Mouse (Mus musculus) forebrain, embryonic 15.5 days (tissue): Measurements from ENCODE around the gene Oscp1. TPM values are rescaled to one million over a fixed set of nuclear protein-coding genes. Genes with fewer than 3 reads are reported as not detected.

ENCODE experiments used
- ATAC-seq: fragments of 200-750 bp; cut with Nextera tagmentation; replicated peaks from 2 replicates; pipeline ENCODE4 v1.8.0; 2017; ENCODE audit warnings: mild to moderate bottlenecking, moderate TSS enrichment, moderate library complexity
- H3K27ac ChIP-seq: fragments of 300-500 bp; sonication (generic); replicated peaks from 2 replicates; pipeline ENCODE4 v1.5.1; 2015; ENCODE audit warnings: mild to moderate bottlenecking, inconsistent platforms
- H3K27me3 ChIP-seq: fragments of 300-500 bp; sonication (generic); 2 replicates; pipeline ENCODE4 v1.6.1; 2015; ENCODE audit warnings: inconsistent platforms
- H3K36me3 ChIP-seq: fragments of 300-500 bp; sonication (generic); 2 replicates; pipeline ENCODE4 v1.6.1; 2015; ENCODE audit warnings: mild to moderate bottlenecking, inconsistent platforms
- H3K4me1 ChIP-seq: fragments of 300-500 bp; sonication (generic); 2 replicates; pipeline ENCODE4 v1.6.1; 2015; ENCODE audit warnings: inconsistent platforms
- H3K4me2 ChIP-seq: fragments of 300-500 bp; sonication (generic); replicated peaks from 2 replicates; pipeline ENCODE4 v1.6.1; 2015; ENCODE audit warnings: mild to moderate bottlenecking, inconsistent platforms
- H3K4me3 ChIP-seq: fragments of 300-500 bp; sonication (generic); 2 replicates; pipeline ENCODE4 v1.5.1; 2015; ENCODE audit warnings: mild to moderate bottlenecking, inconsistent platforms
- H3K9ac ChIP-seq: fragments of 300-500 bp; sonication (generic); replicated peaks from 2 replicates; pipeline ENCODE4 v1.6.1; 2015; ENCODE audit warnings: mild to moderate bottlenecking, inconsistent platforms
- H3K9me3 ChIP-seq: fragments of 300-500 bp; sonication (generic); 2 replicates; pipeline ENCODE4 v1.6.1; 2016; ENCODE audit warnings: inconsistent platforms
- WGBS: fragments of 180-500 bp; shearing (Covaris S2); methylation state at CpG from one replicate; pipeline ENCODE4 v1.1.7; 2015; ENCODE audit warnings: mixed read lengths; 5-methylcytosine and 5-hydroxymethylcytosine counted together
- polyA plus RNA-seq: library from polyadenylated mRNA; unstranded; fragments of >200 nt; fragmentation: Nextera tagmentation; extraction: Ambion mirVana; gene quantifications from 2 replicates; pipeline ENCODE4 v1.2.1, GENCODE M21; 2015

Gene Oscp1
- polyA plus RNA-seq, 1 experiment from 2014 or later = 35.3 TPM

DNA sequence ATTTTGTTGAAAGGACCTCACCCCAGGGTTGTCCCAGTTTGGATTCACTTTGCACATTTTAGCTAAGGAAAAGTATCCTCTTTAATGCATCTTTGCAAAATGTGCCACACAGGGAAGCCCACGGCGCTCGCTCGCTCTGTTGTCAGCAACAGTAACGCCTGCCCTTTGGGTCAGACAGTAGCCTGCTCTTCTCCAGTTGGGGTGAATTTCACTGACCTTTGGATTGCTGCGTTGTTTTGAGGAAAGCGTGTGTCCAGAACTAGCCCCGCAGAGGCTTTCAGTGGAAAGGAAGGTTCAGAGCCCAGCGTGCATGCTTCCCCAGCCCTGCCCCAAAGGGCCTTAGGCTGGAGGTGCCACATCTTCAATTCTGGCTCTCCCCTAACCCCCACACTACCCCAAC lies 57.0 kb downstream of the Oscp1 start:
- H3K9me3 ChIP-seq = no peaks in the 10 kb centered on the region
- H3K4me3 ChIP-seq = no peak overlapping the region
- 91% methylated on average over 9 of the region's 9 CpGs for WGBS
- peaks cover 30% of the 10 kb centered on the region for H3K4me1 ChIP-seq
- H3K36me3 ChIP-seq = 0 out of 2 replicates have a peak, but pooled peaks cover 2% of the 10 kb centered on the region
- no peak overlapping the region for H3K4me2 ChIP-seq
- no peak overlapping the region for H3K27ac ChIP-seq
- H3K9ac ChIP-seq = no peak overlapping the region
- ATAC-seq = no peak
- H3K27me3 ChIP-seq = no peaks in the 10 kb centered on the region

DNA sequence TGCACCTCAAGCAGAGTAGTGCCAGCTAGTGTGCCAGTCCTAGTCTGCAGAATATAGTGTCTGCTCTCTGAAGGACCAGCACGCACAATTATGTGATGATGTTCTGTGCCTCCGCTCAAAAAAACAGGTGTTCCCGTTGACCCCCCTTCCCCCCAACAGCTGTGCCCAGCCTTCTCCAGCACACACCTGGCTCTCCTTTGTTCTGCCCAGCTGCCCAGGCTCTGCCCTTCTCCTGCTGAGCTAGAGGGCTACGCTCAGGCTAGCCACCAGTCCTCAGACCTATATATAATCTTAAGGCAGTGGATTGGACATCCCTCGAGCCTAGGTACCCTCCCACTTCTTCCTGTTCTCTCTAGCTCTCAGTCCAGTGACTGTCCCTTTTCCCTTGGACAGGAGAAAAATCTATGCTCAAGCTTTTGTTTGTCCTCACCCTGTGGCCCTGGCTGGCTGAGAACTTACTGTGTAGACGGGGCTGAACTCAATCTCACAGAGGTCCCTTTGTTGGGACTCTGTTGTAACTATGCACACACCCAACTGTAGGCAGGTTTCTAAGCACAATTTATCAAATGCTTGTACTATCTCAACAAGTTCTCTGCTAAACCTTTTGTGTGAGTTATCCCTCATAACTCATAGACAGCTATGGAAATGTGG lies 57.6 kb downstream of the Oscp1 start:
- WGBS = 73% methylated on average over 6 of the region's 6 CpGs
- no peak overlapping the region for H3K27ac ChIP-seq

GRCm38 (mm10) chr4:126117116-126117515 lies 58.8 kb downstream of the Oscp1 start:
- H3K36me3 ChIP-seq = peaks cover 8% of the 10 kb centered on the region; the same call in 1 of the 2 replicates
- no peak for ATAC-seq
- H3K4me3 ChIP-seq = no peak overlapping the region
- 74% methylated on average over 8 of the region's 8 CpGs for WGBS
- H3K9me3 ChIP-seq = no peaks in the 10 kb centered on the region
- H3K4me2 ChIP-seq = no peak overlapping the region
- H3K9ac ChIP-seq = no peak overlapping the region
- 0 out of 2 replicates have a peak overlapping the region, but pooled peaks have one; percentile 81 for H3K27ac ChIP-seq
- no peaks in the 10 kb centered on the region for H3K27me3 ChIP-seq
- peaks cover 21% of the 10 kb centered on the region for H3K4me1 ChIP-seq

More for the DNA sequence above, 57.6 kb downstream of the Oscp1 start:
- Histone ChIP-seq H3K9ac (no peak overlapping the region), H3K4me1 (peaks cover 24% of the 10 kb centered on the region), H3K36me3 (peaks cover 3% of the 10 kb centered on the region; the same call in 1 of the 2 replicates), H3K4me2 (no peak overlapping the region), H3K27me3 (no peaks in the 10 kb centered on the region), H3K4me3 (no peak overlapping the region), H3K9me3 (no peaks in the 10 kb centered on the region)
- ATAC-seq = no peak

DNA sequence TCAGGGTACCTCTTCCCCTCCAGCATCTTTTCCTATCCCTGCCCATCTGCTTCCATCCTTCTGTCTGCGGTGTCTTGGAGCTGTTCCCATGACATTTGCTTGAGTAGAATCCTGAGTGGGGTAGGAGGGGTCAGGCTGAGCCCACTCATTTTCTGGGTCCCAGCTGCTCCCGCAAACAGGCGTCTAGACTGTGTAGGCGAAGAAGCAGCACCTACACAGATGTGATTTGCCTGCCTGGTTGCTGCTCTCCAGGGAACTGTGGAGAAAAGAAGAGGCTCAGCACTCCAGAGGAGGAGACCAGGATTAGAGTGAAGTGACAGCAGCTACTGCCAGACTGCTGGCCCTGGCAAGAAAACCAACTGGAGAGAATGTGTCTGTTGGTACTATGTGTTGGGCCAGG lies 60.3 kb downstream of the Oscp1 start:
- Histone ChIP-seq H3K4me3 (no peak overlapping the region), H3K9ac (no peak overlapping the region), H3K27me3 (no peaks in the 10 kb centered on the region), H3K4me1 (peaks cover 20% of the 10 kb centered on the region; the same call in 1 of the 2 replicates), H3K9me3 (no peaks in the 10 kb centered on the region), H3K4me2 (no peak overlapping the region), H3K27ac (peak overlapping the region; percentile 81), H3K36me3 (peaks cover 8% of the 10 kb centered on the region; the same call in 1 of the 2 replicates)
- ATAC-seq = peak; percentile 26; the same call in 1 of the 2 replicates
- WGBS = 56% methylated on average over 4 of the region's 4 CpGs

DNA sequence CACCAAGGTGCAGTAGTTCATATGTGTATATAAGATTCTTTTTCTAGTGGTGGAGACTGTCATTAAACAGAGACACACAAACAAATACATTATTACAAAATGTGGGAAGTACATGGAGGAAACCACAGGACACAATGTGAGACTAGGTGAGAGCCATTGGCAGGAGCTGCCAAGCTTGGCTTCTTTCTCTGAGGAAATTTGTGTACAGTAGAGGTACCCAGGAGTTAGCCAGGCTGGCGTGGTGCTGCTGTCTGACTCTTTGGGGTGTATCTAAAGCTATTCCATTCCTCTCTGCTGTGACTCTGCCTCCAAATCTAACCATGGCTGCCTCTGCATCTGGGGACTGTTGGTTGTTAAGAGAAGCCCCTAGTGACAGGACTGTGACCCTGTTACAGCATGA lies 60.7 kb downstream of the Oscp1 start:
- Histone ChIP-seq H3K4me3 (no peak overlapping the region), H3K27me3 (no peaks in the 10 kb centered on the region), H3K36me3 (peaks cover 8% of the 10 kb centered on the region; the same call in 1 of the 2 replicates), H3K4me2 (no peak overlapping the region), H3K4me1 (peaks cover 21% of the 10 kb centered on the region; the same call in 1 of the 2 replicates), H3K27ac (peak overlapping the region; percentile 81), H3K9ac (no peak overlapping the region), H3K9me3 (no peaks in the 10 kb centered on the region)
- 75% methylated on average over 1 of the region's 1 CpGs for WGBS
- no peak for ATAC-seq

DNA sequence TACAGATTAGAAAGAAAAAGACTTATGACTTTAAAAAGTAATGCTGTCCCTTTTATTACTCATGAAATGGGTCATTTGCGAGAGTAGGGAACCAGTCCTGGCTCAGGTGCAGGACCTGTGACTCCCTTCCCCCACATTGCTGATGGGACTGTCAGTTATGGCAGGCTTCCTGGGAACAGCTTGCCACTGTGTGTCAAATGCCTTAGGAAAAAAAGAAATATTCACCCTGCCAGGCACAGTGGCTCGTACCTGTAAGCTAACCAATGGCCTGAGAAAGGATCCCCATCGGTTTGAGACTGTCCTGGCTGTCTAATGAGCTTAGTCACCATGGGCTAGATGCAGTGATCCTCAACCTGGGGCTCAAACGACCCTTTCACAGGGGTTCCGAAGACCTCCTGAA lies 61.7 kb downstream of the Oscp1 start:
- Histone ChIP-seq H3K4me2 (no peak overlapping the region), H3K4me3 (no peak overlapping the region), H3K27ac (no peak overlapping the region), H3K9me3 (no peaks in the 10 kb centered on the region), H3K27me3 (no peaks in the 10 kb centered on the region), H3K4me1 (peaks cover 21% of the 10 kb centered on the region; the same call in 1 of the 2 replicates), H3K36me3 (peaks cover 13% of the 10 kb centered on the region), H3K9ac (no peak overlapping the region)
- 77% methylated on average over 5 of the region's 5 CpGs for WGBS
- no peak for ATAC-seq

DNA sequence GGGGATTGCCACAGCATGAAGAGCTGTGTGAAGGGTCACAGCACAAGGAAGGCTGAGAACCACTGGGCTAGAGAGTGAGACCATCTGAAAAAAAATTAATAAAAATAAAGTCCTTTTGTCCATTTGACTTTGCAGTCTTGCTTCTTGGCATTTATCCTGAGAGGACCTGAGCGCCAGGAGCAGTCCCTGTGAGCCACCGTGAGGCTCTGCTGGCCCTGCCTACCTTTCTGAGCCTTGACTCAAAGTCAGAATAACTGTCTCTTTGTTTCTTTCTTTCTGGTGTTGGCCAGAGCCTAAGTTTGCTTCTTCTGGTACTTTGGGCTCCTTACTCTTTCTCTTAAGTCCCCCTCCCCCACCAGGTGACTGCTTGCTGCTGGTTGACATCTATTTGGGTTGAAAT lies 62.1 kb downstream of the Oscp1 start:
- H3K4me3 ChIP-seq = no peak overlapping the region
- H3K9me3 ChIP-seq = no peaks in the 10 kb centered on the region
- H3K9ac ChIP-seq = no peak overlapping the region
- no peaks in the 10 kb centered on the region for H3K27me3 ChIP-seq
- no peak overlapping the region for H3K4me2 ChIP-seq
- no peak for ATAC-seq
- H3K27ac ChIP-seq = no peak overlapping the region
- peaks cover 18% of the 10 kb centered on the region for H3K36me3 ChIP-seq
- H3K4me1 ChIP-seq = peaks cover 21% of the 10 kb centered on the region; the same call in 1 of the 2 replicates
- WGBS = 87% methylated on average over 2 of the region's 2 CpGs

GRCm38 (mm10) chr4:126123309-126124040 lies 65.1 kb downstream of the Oscp1 start:
- Histone ChIP-seq H3K9ac (no peak overlapping the region), H3K27me3 (no peaks in the 10 kb centered on the region), H3K4me3 (no peak overlapping the region), H3K4me2 (no peak overlapping the region), H3K27ac (no peak overlapping the region), H3K36me3 (peaks cover 35% of the 10 kb centered on the region), H3K9me3 (no peaks in the 10 kb centered on the region), H3K4me1 (peaks cover 11% of the 10 kb centered on the region; the same call in 1 of the 2 replicates)
- WGBS = 72% methylated on average over 10 of the region's 10 CpGs
- no peak for ATAC-seq

DNA sequence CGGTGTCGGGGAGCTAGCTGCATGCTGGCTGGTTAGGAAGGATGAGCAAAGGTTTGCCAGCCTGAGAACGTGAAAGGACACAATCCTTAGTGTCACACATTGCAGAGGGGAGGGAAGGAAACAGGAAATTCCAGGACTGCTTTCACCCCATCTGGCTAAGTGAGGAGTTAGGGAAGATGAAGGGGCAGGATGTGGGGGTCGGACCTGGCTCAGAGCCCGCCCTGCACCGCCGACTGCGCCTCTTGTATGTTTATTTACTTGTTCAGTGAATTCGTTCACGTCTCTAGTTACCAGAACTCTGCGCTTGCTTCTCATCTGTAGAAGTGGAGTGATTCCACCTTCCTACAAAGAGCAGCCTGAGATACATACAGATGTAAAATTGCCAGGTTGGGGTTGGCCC lies 72.1 kb downstream of the Oscp1 start:
- 82% methylated on average over 11 of the region's 11 CpGs for WGBS
- H3K27me3 ChIP-seq = no peaks in the 10 kb centered on the region

GRCm38 (mm10) chr4:126131290-126132121 lies 73.1 kb downstream of the Oscp1 start:
- Histone ChIP-seq H3K36me3 (peaks cover 51% of the 10 kb centered on the region), H3K27ac (peak overlapping the region; percentile 38), H3K4me3 (no peak overlapping the region), H3K9me3 (no peaks in the 10 kb centered on the region), H3K27me3 (no peaks in the 10 kb centered on the region), H3K4me2 (no peak overlapping the region), H3K4me1 (peaks cover 19% of the 10 kb centered on the region), H3K9ac (no peak overlapping the region)
- WGBS = 53% methylated on average over 10 of the region's 10 CpGs
- peak; percentile 51 for ATAC-seq

More for the DNA sequence above, 72.1 kb downstream of the Oscp1 start:
- H3K4me2 ChIP-seq = no peak overlapping the region
- H3K36me3 ChIP-seq = peaks cover 52% of the 10 kb centered on the region
- no peak overlapping the region for H3K4me3 ChIP-seq
- no peak for ATAC-seq
- H3K9ac ChIP-seq = no peak overlapping the region
- H3K4me1 ChIP-seq = peaks cover 19% of the 10 kb centered on the region
- peak overlapping the region; percentile 5; the same call in 1 of the 2 replicates for H3K27ac ChIP-seq
- no peaks in the 10 kb centered on the region for H3K9me3 ChIP-seq

- 85% methylated on average over 6 of the region's 6 CpGs for WGBS
These were observed 74.4 kb downstream of the Oscp1 start for GRCm38 (mm10) chr4:126132636-126133264.

More at GRCm38 (mm10) chr4:126132636-126133264, 74.4 kb downstream of the Oscp1 start:
- no peak overlapping the region for H3K4me2 ChIP-seq
- no peak overlapping the region for H3K4me3 ChIP-seq
- H3K27ac ChIP-seq = 0 out of 2 replicates have a peak overlapping the region, but pooled peaks have one; percentile 16
- peaks cover 57% of the 10 kb centered on the region for H3K36me3 ChIP-seq
- no peak for ATAC-seq
- H3K9me3 ChIP-seq = no peaks in the 10 kb centered on the region
- no peak overlapping the region for H3K9ac ChIP-seq
- H3K27me3 ChIP-seq = no peaks in the 10 kb centered on the region
- H3K4me1 ChIP-seq = peaks cover 19% of the 10 kb centered on the region
